Mouse (Mus musculus) gastrocnemius, postnatal 36 days (tissue): ENCODE measurements around the gene Zfp143. TPM values are rescaled to one million over a fixed set of nuclear protein-coding genes. Genes with fewer than 3 reads are reported as not detected.
A peak's percentile ranks its signal among the peaks of the same experiment; 100 is the strongest.
"Not testable (repeated sequence)": the region's sequence is repeated elsewhere in the genome, so short reads cannot be mapped to it uniquely, and the experiment has no call there.

ENCODE experiments used
- DNase-seq, 2 experiments: peaks; one replicate each; pipeline ENCODE4 v3.0.0; 2022
- intact Hi-C: fragments of 180-260 bp; cut with DNase I; formaldehyde crosslinking; loops from one replicate; pipeline ENCODE4 v1.15.1; 2025
- total RNA-seq, 2 experiments: library from RNA; stranded (reverse); gene quantifications; 2 replicates each; pipeline ENCODE4 v1.2.3; 2021

The Zfp143 gene
- total RNA-seq, 2 experiments from 2014 or later, result 7.0 to 9.5 TPM

DNA sequence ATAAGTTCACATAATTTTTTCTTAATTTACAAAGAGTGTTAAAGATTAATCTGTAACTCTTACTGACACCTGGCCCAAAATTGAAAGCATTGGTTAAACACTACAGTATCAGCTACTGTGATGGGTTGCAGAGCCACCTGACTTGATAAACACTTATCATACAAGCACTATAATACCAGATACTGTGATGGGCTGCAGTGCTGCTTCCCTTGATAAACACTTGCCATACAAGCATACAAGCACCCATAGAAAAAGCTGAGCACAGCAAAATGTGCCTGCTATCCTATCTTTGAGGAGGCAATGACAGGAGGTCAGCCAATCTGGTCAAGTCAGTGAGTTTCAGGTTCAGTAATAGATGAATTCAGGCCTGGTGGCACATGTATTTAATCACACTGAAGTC lies 24.2 kb downstream of the Zfp143 start:
- intact Hi-C loops, result no loop called here
- DNase-seq, result no peak

DNA sequence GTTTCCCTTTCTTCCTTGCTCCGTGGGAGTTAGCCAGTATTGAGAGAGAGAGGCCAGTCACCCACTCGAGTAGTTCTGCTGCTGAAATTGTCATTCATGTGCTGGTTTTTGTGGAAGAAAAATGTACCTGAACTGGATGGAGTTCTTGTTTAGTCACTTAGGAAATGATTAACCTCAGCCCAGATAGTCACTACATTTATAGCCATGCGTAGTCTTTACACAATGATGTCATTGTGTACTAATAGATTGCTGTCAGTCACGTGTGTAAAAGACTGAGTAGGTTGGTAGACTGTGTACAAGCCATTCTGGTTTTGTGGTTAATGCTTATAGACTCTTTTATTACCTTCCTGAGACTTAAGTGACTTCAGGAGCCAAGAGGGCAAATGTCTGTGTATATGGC lies 26.9 kb downstream of the Zfp143 start:
- intact Hi-C loops, result no loop called here
- DNase-seq, result no peak

DNA sequence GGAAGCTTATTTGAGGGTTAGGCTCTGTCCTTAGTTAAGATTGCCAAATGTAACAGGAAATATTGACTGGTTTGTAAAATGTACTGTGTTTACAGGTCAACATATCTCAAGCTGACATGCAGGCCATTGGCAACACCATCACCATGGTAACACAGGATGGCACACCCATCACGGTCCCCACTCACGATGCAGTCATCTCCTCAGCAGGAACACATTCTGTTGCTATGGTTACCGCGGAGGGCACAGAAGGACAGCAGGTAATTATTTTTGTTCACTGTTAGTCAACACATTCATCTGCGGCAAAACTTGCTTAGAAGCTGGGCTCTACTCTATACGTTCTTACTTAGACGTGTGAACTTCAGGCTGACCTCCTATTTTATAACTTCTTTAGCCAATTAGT lies 30.7 kb downstream of the Zfp143 start:
- no peak for DNase-seq
- intact Hi-C loops, result no loop called here

DNA sequence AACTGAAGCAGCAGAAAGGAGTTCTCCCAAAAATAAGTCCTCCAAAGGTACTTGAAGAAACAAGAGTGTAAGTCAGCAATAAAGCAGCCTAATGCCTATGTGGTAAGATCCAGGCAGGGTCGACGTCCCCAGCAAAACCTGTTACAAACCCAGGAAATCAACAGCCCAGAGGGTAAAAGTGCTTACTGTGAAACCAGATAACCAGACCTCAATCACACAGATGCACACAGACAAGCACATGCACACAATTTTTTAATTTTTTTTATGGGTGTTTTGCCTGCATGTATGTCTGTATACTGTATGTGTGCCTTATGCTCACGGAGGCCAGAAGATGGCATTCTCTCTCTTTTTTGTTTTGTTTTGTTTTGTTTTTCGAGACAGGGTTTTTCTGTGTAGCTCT lies 35.3 kb downstream of the Zfp143 start:
- intact Hi-C loops, result no loop called here
- DNase-seq, result no peak

DNA sequence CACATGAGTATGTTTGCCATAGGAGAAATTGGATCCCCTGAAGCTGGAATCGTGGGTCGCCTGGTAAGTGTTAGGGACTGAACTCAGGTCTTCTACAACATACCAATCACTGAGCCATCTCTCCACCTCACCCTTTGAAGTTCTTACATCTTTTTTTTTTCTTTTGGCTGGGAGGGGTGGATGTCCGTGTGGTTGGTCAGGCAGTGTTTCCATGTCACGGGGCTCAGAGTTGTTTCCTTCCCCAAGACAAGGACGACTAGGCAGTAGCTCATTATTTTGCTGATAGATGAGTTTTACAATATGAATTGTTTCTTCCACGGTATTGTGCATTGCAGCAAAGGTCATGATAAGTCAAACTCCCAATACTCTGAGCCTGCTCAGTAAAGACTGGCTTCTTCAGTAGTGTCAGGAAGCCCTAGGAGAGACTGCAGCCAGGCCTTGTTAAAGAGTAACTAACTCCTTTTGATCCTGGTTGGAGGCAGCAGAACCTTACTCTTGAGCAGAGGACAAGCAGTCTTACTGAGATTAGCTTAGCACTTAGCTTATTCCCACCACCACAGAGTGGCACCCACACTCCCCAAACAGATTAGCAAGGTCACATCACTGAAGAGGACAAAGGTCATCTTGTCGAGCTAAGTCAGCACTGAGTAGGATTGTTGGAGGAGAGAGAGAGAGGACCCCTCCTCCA lies 36.2 kb downstream of the Zfp143 start:
- DNase-seq, result no peak
- intact Hi-C loops, result no loop called here

DNA sequence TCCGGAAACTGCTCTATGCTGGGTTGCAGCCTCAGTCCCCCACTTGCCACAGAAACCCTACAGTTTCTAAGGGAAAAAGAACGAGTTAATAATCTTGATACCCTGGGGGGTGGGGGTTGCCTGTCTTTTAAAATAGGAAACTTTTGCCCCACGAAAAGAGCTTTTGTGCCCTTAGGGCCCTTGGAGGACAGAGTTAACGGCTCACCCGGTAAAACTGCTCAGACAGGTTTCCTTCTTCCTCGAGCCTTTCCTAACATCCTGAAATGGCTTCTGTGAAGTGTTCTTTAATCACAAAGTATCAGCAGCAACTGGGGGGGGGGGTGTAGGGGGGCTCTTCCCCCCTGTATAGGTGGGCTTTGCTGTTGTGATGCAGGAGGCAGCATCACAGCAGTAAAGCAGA lies 39.8 kb downstream of the Zfp143 start:
- DNase-seq, result no peak
- intact Hi-C loops, result no loop called here

DNA sequence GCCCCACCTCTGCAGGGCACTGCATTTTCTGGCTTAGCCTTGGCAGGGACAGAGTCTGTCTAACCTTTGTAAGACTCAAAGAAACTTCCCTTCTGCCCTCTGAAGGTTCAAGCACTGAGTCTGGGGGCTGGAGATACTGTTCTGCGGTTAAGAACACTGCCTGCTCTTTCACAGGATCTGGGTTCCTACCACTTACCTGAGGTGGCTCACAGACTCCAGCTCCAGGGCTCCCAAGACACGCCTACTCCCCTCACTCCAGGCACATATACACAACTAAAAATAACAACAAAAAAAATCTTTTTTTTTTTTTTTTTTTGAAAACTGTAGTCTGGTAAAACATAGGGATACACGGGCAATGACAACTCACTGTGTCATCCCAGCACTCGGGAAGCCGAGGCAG lies 40.2 kb downstream of the Zfp143 start:
- no peak for DNase-seq
- intact Hi-C loops, result no loop called here

DNA sequence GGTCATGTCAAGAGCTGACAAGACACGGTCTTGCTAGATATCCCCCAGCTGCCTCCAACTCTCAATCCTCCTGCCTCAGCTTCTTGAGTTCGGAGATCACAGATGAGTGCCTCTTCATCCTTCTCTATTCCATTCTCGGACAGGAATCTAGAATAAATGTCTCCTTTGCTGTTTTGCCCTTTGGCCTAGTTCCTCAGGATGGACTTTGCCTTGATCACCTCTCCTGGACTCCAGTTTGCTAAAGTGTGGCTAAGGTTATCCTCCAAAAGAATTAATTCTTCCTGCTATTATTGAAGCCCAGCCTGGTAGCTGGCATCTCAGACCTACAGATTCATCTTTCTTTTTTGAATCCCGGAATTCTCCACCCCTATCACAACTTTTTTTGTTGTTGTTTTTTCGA lies 44.0 kb downstream of the Zfp143 start:
- intact Hi-C loops, result no loop called here
- no peak for DNase-seq

DNA sequence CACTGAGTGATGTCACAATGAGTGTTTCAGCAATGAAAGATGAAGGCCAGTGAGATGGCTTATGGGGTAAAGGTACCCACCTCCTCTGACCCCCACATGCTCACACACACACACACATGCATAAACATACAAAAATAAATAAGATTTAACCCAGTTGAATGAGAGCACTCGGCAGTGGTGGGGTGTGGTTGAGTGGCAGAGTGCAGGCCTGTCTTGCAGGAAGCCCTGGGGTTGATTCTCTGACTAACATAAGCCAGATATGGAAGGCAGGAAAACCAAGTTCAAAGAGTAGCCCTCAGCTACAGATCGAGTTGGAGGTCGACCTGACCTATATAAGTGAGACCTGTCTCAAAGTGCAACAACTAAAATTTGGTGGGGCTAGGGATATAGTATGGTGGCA lies 45.6 kb downstream of the Zfp143 start:
- no peak for DNase-seq
- intact Hi-C loops, result no loop called here

DNA sequence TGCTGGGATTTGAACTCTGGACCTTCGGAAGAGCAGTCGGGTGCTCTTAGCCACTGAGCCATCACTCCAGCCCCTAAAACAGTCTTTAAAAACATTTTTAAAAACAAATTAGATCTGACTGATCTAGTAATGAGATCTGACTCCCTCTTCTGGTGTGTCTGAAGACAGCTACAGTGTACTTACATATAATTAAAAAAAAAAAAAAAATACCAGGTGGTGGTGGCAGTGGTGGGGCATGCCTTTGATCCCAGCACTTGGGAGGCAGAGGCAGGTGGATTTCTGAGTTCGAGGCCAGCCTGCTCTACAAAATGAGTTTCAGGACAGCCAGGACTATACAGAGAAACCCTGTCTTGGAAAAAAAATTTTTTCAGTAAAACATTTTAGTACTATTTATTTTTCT lies 47.5 kb downstream of the Zfp143 start:
- intact Hi-C loops, DNase-seq: not testable (repeated sequence)

DNA sequence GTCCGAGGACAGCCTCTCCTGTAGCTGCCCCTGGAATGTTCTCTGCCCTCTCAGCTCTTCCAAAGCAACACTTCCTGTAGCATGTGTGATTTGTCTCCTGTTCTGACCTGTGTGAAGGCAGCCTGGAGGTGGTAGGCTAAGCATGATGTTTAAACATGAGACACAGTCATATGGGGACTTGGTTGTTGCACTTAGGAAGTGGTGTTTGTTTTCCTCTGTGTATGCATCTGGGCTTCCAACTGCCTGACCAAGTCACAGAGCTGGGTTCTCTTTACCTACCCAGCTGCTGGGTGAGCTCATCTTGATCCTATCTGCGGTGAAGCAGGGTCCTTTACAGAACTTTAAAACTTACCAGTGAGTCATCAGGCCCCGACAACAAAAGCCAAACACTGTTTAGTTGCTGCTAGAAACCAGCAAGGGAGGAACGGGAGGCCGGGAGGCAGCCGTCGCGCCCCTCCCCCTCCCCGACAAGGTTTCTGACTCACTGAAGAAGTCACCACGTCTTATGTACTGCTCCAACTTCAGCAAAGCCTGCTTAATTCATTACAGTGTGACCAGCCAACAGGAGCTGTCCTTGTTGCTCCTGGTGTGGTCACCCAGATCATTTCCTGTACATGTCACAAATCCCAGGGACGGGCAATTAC lies 48.1 kb downstream of the Zfp143 start:
- intact Hi-C loops, result no loop called here
- DNase-seq, result peak; percentile 55 to 76

DNA sequence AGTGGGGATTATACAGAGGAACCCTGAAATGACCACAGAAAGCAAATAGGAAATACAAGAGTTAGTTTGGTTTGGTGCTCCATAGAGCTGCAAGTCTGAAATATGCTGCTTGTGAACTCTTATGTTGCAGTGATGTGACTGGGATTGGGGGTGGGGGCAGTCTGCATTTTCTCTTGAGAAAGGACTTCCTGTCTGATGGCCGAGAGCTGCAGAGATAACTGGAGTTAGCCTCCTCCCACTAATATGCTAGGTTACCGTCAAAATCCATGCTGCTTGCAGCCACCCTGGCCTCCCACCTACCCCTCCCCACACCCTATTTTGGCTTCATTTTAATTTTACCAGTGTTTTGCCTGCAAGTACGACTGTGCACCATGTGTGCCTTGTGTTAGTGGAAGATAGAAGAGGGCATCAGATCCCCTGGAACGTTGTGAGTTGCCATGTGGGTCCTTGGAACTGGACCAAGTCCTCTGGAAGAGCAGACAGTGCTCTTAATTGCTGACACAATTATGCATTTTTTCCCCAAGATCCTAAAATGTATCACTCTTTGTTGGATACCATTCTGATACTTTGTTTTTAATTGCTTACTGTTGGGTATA lies 49.1 kb downstream of the Zfp143 start:
- no peak for DNase-seq
- intact Hi-C loops, result no loop called here

DNA sequence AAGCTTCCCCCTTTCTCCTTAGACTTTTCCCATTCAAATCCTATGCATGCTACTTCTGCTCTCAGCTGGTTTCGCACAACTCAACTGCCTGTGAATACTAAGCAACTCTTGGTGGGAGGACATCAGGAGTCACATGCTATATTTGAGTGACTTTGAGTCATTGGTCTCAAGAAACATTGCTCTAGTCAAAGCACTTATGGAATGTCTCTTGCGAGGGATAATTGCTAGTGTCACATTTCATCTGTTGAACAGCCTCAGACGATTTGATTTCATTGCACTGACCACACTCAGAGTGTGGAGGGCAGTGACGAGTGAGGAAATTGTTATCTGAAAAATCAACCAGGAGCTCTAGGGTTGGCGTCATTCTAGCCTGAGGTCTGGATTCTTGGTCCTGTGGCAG lies 53.7 kb downstream of the Zfp143 start:
- DNase-seq, result no peak
- intact Hi-C loops, result no loop called here

DNA sequence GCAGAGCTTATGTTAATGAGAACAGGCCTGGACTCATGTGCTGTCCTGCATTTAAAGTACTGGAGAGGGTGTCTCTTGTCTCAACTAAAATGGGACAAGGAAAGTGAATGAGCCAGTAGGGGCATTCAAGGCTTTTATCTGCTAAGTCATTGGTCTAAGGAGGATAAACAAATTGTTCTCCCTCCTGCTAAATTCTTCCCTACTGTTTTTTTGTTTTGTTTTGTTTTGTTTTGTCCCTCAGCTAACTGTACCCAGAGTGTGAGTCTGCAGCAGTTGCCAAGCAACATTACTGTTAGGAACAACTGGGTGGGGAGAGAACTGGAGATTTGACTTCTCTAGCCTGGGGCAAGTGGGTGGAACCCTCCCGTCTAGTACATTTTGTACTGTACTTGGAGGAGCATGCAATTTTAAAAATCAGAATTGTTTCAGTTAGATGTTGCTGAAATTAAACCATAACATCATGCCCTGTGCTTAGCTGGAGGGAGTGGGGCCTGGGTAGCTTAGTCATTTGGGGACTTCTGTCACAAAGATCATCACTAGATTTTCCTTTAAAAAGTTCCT lies 55.8 kb downstream of the Zfp143 start:
- intact Hi-C loops, result no loop called here
- DNase-seq, result peak in 1 of 2 experiments; percentile 58

DNA sequence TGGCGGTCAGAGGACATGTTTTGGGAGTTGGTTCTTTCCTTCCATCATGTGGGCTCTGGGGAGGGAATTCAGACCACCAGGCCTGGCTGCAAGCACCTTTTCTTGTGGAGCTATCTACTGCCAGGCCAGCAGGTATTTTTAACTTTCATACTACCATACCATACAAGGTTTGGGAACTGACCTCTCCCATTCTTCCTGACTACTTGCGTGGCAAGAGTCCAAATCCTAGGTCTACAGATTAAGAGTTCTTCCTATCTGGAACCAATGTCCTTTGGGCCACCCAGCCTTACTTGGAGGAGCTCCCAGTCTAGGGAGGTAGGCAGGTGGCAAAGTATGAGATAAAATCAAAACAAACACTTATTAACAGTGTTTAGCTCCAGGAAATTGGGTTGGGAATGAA lies 57.4 kb downstream of the Zfp143 start:
- intact Hi-C loops, result no loop called here
- no peak for DNase-seq

DNA sequence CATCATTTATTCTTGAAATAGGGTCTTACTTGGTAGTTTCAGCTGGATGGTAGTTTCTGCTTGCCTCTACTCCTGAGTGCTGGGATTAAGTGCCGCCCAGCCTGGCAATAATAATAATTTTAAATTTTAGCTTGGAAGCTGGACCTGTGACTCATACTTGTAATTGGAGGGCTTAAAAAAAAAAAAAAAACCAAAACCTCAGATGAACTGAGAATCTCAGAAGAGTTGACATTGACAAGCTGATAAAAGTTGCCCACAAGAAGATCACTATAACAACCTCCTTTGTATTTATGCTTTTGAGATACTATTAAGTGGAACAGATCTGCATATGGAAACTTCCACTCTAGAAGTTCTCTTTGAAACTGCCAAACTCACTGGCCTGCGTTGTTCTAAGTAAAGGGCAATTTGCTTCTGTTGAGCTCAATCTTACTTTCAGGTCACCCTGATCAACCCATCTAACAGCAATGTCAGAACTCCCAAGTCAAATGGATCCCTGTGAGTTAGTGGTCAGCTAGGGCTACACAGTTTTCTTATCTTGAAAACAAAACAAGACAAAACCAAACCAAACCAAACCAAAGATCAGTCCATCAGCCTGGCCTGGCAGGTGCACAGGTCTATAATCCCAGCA lies 59.3 kb downstream of the Zfp143 start:
- intact Hi-C loops, result no loop called here
- no peak for DNase-seq

DNA sequence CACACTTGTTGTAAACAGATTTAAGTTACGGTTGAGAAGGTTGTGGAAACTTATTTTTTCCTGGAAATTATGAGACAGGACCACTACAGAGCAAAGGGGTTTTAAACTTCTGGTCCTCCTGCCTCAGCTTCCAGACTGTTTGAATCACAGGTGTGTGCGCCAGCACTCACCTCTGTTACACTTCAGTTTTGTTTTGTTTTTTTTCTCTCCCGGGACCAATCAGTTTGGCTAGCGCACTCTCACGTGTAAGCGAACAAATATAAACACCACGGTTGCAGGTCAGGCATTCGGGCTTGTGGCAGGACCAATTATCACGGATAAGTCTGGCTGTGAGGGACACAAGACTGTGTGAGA lies 60.1 kb downstream of the Zfp143 start:
- intact Hi-C loops, result no loop called here
- no peak for DNase-seq

DNA sequence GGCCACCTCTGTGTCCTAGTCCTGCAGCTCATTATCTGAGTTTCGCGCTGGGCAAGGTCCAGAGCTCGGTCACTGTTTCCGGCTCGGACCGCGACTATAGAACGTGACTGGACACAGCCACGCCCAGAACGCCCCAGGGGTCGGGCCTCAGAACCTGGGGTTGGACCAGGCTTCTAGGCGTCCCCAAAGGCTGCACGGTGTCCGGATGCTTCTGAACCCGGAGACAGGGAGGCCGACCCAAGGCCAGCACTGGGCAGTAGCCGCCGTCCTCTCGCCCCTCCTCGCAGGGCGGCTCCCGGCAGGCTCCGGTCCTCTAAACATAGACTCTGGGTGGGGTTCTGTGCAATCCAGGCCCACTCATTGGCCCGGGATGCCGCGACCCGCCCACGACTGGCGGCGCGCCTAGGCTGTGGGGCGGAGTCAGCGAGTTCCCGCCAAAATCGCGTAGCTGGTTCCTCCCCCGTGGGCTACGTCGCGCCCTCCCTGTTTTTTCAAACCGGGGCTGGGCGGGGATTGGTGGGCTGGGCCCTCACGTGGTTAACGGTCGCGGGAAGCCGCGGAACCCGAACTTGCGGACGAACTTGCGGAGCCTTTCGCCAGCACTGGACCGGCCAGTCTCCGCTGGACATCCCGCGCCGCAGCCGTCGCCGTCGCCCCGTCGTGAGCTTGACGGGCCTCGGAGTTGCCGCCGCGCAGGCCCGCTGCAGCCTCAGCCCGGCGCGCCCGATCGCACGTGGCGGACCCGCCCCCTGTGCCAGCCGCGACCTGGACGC lies 60.7 kb downstream of the Zfp143 start, which contains the start of gene Wee1:
Wee1 (plus strand) TSS at position 531 of the 773 bp plus-strand sequence.
- intact Hi-C loops, result loop anchor here (2.0 kb wide), 1 partner anchor 43 kb away; no protein-coding TSS in a partner anchor
- DNase-seq, result peak; percentile 99 to 100

DNA sequence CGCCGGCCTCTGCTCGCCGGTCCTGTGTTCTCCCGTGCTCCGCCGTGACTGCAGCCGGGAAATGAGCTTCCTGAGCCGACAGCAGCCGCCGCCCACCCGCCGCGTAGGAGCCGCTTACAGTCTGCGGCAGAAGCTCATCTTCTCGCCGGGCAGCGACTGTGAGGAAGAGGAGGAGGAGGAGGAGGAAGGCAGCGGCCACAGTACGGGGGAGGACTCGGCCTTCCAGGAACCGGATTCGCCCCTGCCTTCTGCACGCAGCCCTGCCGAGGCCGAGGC lies 61.2 kb downstream of the Zfp143 start:
- intact Hi-C loops, result loop anchor here (2.0 kb wide), 1 partner anchor 43 kb away; no protein-coding TSS in a partner anchor
- no peak for DNase-seq

DNA sequence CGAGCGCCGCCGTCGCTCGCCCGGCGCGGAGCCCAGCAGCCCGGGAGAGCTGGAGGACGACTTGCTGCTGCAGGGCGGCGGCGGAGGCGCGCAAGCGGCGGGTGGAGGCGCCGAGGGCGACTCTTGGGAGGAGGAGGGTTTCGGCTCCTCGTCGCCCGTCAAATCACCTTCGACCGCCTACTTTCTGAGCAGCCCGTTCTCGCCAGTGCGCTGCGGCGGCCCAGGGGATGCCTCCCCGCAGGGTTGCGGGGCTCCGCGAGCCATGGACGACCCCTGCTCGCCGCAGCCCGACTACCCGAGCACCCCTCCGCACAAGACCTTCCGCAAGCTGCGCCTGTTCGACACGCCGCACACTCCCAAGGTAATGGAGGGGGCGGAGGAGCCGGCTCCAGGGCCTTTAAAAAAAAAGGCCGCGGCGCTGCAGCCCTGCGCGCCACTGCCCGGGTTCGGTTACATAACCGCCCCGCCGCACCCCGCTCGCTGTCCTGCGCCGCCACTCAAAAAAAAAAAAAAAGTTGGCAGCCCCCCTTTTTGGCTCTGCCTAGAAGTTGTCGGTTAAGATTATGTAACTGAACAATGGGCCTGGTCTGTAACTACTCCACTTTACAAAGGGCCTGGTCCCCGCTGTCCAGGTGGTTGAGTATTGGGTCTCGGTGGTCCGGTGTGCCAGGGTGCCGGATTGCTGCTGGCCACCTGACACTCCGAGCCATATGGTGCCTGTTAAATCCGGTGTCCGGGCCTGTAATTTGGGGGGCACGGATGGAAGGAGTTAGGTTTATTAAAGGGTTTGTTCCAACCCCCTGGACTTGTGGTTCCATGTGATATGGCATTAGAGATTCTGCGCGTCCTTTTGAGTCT lies 61.8 kb downstream of the Zfp143 start:
- intact Hi-C loops, result loop anchor here (2.0 kb wide), 1 partner anchor 42 kb away; no protein-coding TSS in a partner anchor
- DNase-seq, result peak; percentile 64 to 78
